Mouse (Mus musculus) natural killer cell, adult 2 months (primary cell): Measurements from ENCODE around the gene Pgap1.

Source experiments
- DNase-seq, 2 experiments: peaks; one replicate each; pipeline ENCODE4 v3.0.0; 2022; ENCODE audit warnings: low spot score in 2 of 2

Pgap1 gene

GRCm38 (mm10) chr1:54520062-54520577, 37.4 kb downstream of the Pgap1 start:
- DNase-seq: no peak

GRCm38 (mm10) chr1:54513836-54514235, 43.6 kb downstream of the Pgap1 start:
- no peak for DNase-seq

DNA sequence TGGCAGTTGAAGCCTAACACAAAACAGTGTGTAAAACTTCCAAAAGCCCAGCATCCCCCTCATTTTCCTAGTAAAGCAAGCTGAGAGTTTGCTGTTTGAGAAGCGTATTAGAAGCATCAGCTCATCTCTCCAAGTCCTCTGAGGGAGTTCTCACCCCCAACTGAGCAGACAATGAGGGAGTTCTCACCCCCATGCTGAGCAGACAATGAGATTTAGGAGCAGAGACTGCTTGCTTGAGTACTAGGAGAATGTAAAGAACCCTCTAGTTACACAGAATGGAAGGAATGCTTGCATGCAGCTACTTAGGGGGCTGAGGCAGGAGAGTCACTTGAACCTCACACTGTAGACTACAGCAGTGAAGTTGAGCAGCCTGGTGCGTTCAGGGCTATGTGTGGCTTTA, 59.0 kb downstream of the Pgap1 start:
- DNase-seq: no peak

- DNase-seq: no peak
Observed at GRCm38 (mm10) chr1:54496254-54496653, 61.2 kb downstream of the Pgap1 start.

- DNase-seq: peak; percentile 16 to 23
Observed at GRCm38 (mm10) chr1:54493496-54493895, 64.0 kb downstream of the Pgap1 start.

- DNase-seq: peak; percentile 41 to 52
Observed at GRCm38 (mm10) chr1:54492435-54492841, 65.0 kb downstream of the Pgap1 start.

- no peak for DNase-seq
Observed at GRCm38 (mm10) chr1:54484744-54485420, 72.6 kb downstream of the Pgap1 start.

- DNase-seq: no peak
Observed at GRCm38 (mm10) chr1:54480491-54480890, 77.0 kb downstream of the Pgap1 start.

DNA sequence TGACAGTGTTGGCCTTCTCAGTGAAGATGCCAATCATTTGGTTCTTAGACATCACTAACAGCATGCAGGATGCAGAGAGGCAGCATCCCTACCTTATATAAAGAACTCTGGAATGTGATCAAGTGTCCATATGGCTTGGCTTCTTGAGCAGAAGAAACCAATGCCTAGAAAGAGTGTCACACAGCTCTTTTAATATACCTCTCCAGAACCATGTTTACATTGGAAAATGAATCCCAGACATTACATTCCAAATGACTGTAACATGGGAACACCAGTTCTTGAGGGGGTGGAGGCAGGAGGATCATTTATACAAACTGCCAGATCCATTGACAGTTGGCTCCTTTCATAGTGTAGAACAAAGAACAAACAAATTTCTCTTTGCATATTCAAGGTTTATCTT, 88.8 kb downstream of the Pgap1 start:
- DNase-seq: no peak

- DNase-seq: no peak
Observed at GRCm38 (mm10) chr1:54467366-54467765, 90.1 kb downstream of the Pgap1 start.

DNA sequence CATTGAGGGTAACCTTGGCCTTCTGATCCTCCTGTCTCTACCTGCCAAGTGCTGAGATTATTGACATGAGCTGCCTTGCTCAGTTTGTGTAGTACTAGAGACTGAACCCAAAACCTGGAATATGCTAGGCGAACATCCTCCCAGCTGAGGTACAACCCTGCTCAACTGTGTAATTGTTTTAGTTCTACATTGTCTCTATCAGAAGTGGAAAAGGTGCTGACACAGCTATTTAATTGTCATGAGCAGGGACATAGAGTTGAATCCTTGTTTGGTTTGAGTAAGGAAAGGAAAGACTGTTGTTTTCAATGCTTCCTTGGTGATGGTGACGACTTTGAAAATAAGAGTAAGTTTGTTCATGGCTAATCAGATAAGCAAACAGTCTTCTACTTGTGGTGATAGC, 105.4 kb downstream of the Pgap1 start:
- no peak for DNase-seq

GRCm38 (mm10) chr1:54448833-54449232, 108.7 kb downstream of the Pgap1 start:
- DNase-seq: no peak

- no peak for DNase-seq
Observed at GRCm38 (mm10) chr1:54443641-54444040, 113.8 kb downstream of the Pgap1 start.

DNA sequence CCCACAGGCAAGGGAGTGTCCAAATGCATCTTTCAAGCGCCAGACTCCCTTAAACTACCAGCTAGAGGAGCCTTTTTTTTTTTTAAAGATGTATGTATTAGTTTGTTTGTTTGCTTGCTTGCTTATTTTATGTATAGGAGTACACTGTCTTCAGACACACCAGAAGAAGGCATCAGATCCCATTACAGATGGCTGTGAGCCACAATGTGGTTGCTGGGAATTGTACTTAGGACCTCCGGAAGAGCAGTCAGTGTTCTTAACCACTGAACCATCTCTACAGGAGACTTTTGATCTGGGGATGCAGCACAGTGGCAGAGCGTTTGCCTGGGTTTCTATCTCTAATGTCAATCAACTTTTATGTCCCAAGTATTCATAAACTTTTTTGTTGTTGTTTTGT, 118.4 kb downstream of the Pgap1 start:
- no peak for DNase-seq

DNA sequence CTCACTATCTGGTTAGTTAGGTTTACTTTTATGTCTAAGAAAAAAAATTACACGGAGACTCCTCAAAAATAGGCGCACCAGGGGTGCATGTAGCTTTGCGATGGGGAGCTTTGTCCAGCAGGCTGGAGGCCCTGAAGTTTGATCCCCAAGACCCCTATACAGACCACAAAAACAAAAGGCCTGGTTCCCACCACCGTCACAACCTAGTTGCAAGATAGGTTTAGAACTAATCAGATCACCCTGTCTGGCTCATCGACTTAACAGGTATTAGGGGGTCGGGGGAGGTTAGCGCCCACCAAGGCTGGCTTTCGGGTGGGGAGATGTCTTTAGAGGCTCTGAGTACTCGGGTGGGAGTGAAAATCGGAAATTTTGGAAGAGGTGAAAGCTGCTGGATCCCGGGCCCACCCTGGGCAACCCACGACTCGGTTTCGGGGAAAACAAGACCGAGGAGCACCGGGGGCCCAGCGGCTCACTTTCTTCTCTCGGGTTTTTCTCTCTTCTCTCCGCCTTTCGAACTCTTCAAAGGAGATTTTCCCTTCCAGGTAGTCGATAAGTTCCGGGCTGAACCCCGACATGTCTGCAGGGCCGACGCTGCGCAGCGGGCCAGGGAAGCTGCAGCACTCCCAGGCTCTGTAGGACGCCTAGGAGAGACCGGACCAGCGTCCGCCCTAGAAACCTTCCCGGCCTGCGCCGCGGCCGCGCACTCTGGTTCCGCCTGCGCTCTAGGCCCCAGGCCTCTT, 119.0 kb downstream of the Pgap1 start, which contains the start of gene Gtf3c3:
Gene Gtf3c3, minus strand, starts transcription at position 632 of the 740 bp plus-strand sequence.
- DNase-seq: peak; percentile 56 to 74
